Mouse (Mus musculus) C2C12 (cell line): Measurements from ENCODE around the gene Arsa.

Experiments used
- CEBPB ChIP-seq: IDR thresholded peaks from one replicate; pipeline ENCODE4 v1.6.1; 2011; ENCODE audit warnings: low read depth, mild to moderate bottlenecking, control low read depth, moderate library complexity
- CTCF ChIP-seq: IDR thresholded peaks from one replicate; pipeline ENCODE4 v1.5.1; 2011; ENCODE audit not compliant: control insufficient read depth, insufficient read depth, insufficient read length
- MYOD1 ChIP-seq: IDR thresholded peaks from one replicate; pipeline ENCODE4 v1.6.1; 2011; ENCODE audit warnings: low read depth; ENCODE audit not compliant: control insufficient read depth, insufficient read length
- MYOG ChIP-seq: IDR thresholded peaks from one replicate; pipeline ENCODE4 v1.6.1; 2011; ENCODE audit not compliant: control insufficient read depth, insufficient read length; ENCODE audit errors: extremely low read depth
- USF1 ChIP-seq: IDR thresholded peaks from one replicate; pipeline ENCODE4 v1.6.1; 2011; ENCODE audit warnings: low read depth, mild to moderate bottlenecking, control low read depth, moderate library complexity

GRCm38 (mm10) chr15:89429352-89430221 lies 47.6 kb downstream of the Arsa start, which contains the start of the genes C730034F03Rik, Gm44502 and Chkb:
- TF ChIP-seq CTCF (no peak), MYOG (no peak), CEBPB (no peak), MYOD1 (peak; percentile 46), USF1 (peak; percentile 40)
